Mouse (Mus musculus) forebrain, postnatal 0 days (tissue): ENCODE data around the gene Ahdc1. TPM values are rescaled to one million over a fixed set of nuclear protein-coding genes. Genes with fewer than 3 reads are reported as not detected.

Experiments
- ATAC-seq: fragments of 200-750 bp; cut with Nextera tagmentation; 2 replicates; pipeline ENCODE4 v1.8.0; 2017; ENCODE audit warnings: mild to moderate bottlenecking, moderate library complexity
- DNase-seq: peaks from one replicate; pipeline ENCODE4 v3.0.0-alpha.2; 2015
- H3K27ac ChIP-seq: fragments of 300-500 bp; sonication (generic); 2 replicates; pipeline ENCODE4 v1.5.1; 2014; ENCODE audit warnings: low read depth, mild to moderate bottlenecking, antibody characterized with exemption, low read length, moderate library complexity, mixed read lengths
- H3K27me3 ChIP-seq: fragments of 300-500 bp; sonication (generic); 2 replicates; pipeline ENCODE4 v1.6.1; 2014; ENCODE audit warnings: mild to moderate bottlenecking, low read length, mixed read lengths; ENCODE audit not compliant: insufficient read depth
- H3K36me3 ChIP-seq: fragments of 300-500 bp; sonication (generic); 2 replicates; pipeline ENCODE4 v1.6.1; 2014; ENCODE audit warnings: mild to moderate bottlenecking, moderate library complexity; ENCODE audit not compliant: insufficient read depth
- H3K4me1 ChIP-seq: fragments of 300-500 bp; sonication (generic); 2 replicates; pipeline ENCODE4 v1.6.1; 2014; ENCODE audit warnings: antibody characterized with exemption; ENCODE audit not compliant: insufficient read depth
- H3K4me2 ChIP-seq: fragments of 300-500 bp; sonication (generic); 2 replicates; pipeline ENCODE4 v1.6.1; 2014; ENCODE audit warnings: low read depth, mild to moderate bottlenecking, moderate library complexity
- H3K4me3 ChIP-seq: fragments of 300-500 bp; sonication (generic); 2 replicates; pipeline ENCODE4 v1.5.1; 2014; ENCODE audit warnings: low read depth, low read length, mixed read lengths
- H3K9ac ChIP-seq: fragments of 300-500 bp; sonication (generic); 2 replicates; pipeline ENCODE4 v1.6.1; 2014; ENCODE audit warnings: mild to moderate bottlenecking
- H3K9me3 ChIP-seq: fragments of 300-500 bp; sonication (generic); 2 replicates; pipeline ENCODE4 v1.6.1; 2016; ENCODE audit warnings: low read length
- CTCF ChIP-seq: sonication (generic); IDR thresholded peaks from 2 replicates; pipeline ENCODE4 v1.5.1; 2016; ENCODE audit warnings: antibody characterized with exemption, control low read depth, low read depth
- WGBS: fragments of 180-500 bp; shearing (Covaris S2); extraction: QIAGEN DNeasy Blood & Tissue Kit; methylation state at CpG from one replicate; pipeline ENCODE4 v1.1.7; 2014; 5-methylcytosine and 5-hydroxymethylcytosine counted together
- polyA plus RNA-seq: library from polyadenylated mRNA; unstranded; fragments of >200 nt; fragmentation: Nextera tagmentation; extraction: Ambion mirVana; gene quantifications from 2 replicates; pipeline ENCODE4 v1.2.1, GENCODE M21; 2015
- total RNA-seq: library from RNA; depleted of rRNA; stranded (reverse); fragments of >200 nt; gene quantifications from 2 replicates; pipeline ENCODE4 v1.2.3, GENCODE M21; 2014

The Ahdc1 gene
- total and polyA plus RNA-seq, 2 experiments from 2014 or later, result 8.4 to 82.4 TPM

- Histone ChIP-seq H3K4me2 (peak overlapping the region; percentile 94), H3K9me3 (no peaks in the 10 kb centered on the region), H3K27ac (peak overlapping the region; percentile 51), H3K27me3 (no peaks in the 10 kb centered on the region), H3K4me3 (peak overlapping the region; percentile 39), H3K4me1 (peaks cover 36% of the 10 kb centered on the region), H3K9ac (peak overlapping the region; percentile 59), H3K36me3 (no peaks in the 10 kb centered on the region)
- 16% methylated on average over 12 of the region's 12 CpGs for WGBS
- ATAC-seq, result peak; percentile 28; the same call in 1 of the 2 replicates
- no peak for TF ChIP-seq CTCF
- DNase-seq, result peak; percentile 57
Measured at GRCm38 (mm10) chr4:133085783-133086342, 74.8 kb downstream of the Ahdc1 start.

GRCm38 (mm10) chr4:133087177-133087714, 76.2 kb downstream of the Ahdc1 start:
- Histone ChIP-seq H3K27me3 (no peaks in the 10 kb centered on the region), H3K9me3 (no peaks in the 10 kb centered on the region), H3K27ac (0 out of 2 replicates have a peak overlapping the region, but pooled peaks have one; percentile 22), H3K36me3 (no peaks in the 10 kb centered on the region), H3K9ac (no peak overlapping the region), H3K4me3 (no peak overlapping the region), H3K4me2 (no peak overlapping the region), H3K4me1 (peaks cover 44% of the 10 kb centered on the region)
- TF ChIP-seq CTCF, result no peak
- 92% methylated on average over 6 of the region's 6 CpGs for WGBS
- ATAC-seq, result no peak
- DNase-seq, result no peak

- no peak for DNase-seq
- 0 out of 2 replicates have a peak overlapping the region, but pooled peaks have one; percentile 22 for H3K27ac ChIP-seq
- no peak for TF ChIP-seq CTCF
- no peak overlapping the region for H3K9ac ChIP-seq
- H3K4me2 ChIP-seq, result no peak overlapping the region
- ATAC-seq, result no peak
- no peaks in the 10 kb centered on the region for H3K9me3 ChIP-seq
- WGBS, result 42% methylated on average over 8 of the region's 8 CpGs
- H3K36me3 ChIP-seq, result no peaks in the 10 kb centered on the region
- H3K27me3 ChIP-seq, result no peaks in the 10 kb centered on the region
- no peak overlapping the region for H3K4me3 ChIP-seq
- peaks cover 47% of the 10 kb centered on the region for H3K4me1 ChIP-seq
Measured at GRCm38 (mm10) chr4:133087835-133088234, 76.8 kb downstream of the Ahdc1 start.

GRCm38 (mm10) chr4:133089319-133089718, 78.3 kb downstream of the Ahdc1 start:
- Histone ChIP-seq H3K9me3 (no peaks in the 10 kb centered on the region), H3K27me3 (no peaks in the 10 kb centered on the region), H3K4me2 (no peak overlapping the region), H3K4me1 (peaks cover 51% of the 10 kb centered on the region), H3K36me3 (no peaks in the 10 kb centered on the region), H3K4me3 (no peak overlapping the region), H3K9ac (no peak overlapping the region), H3K27ac (no peak overlapping the region)
- no peak for TF ChIP-seq CTCF
- WGBS, result 80% methylated on average over 9 of the region's 9 CpGs
- ATAC-seq (no peak), DNase-seq (no peak)

GRCm38 (mm10) chr4:133089802-133090201, 78.7 kb downstream of the Ahdc1 start:
- Histone ChIP-seq H3K9me3 (no peaks in the 10 kb centered on the region), H3K4me1 (peaks cover 47% of the 10 kb centered on the region), H3K4me3 (no peak overlapping the region), H3K27ac (peak overlapping the region; percentile 90), H3K9ac (peak overlapping the region; percentile 3; the same call in 1 of the 2 replicates), H3K27me3 (no peaks in the 10 kb centered on the region), H3K36me3 (no peaks in the 10 kb centered on the region), H3K4me2 (no peak overlapping the region)
- TF ChIP-seq CTCF, result no peak
- no peak for ATAC-seq
- 80% methylated on average over 4 of the region's 4 CpGs for WGBS
- DNase-seq, result no peak

- peak; percentile 58 for DNase-seq
- H3K4me3 ChIP-seq, result no peak overlapping the region
- peak; percentile 10 for ATAC-seq
- no peaks in the 10 kb centered on the region for H3K9me3 ChIP-seq
- peak overlapping the region; percentile 3; the same call in 1 of the 2 replicates for H3K9ac ChIP-seq
- peak overlapping the region; percentile 90 for H3K27ac ChIP-seq
- no peaks in the 10 kb centered on the region for H3K36me3 ChIP-seq
- TF ChIP-seq CTCF, result no peak
- H3K4me2 ChIP-seq, result peak overlapping the region; percentile 1
- WGBS, result 22% methylated on average over 8 of the region's 8 CpGs
- peaks cover 47% of the 10 kb centered on the region for H3K4me1 ChIP-seq
- H3K27me3 ChIP-seq, result no peaks in the 10 kb centered on the region
Measured at GRCm38 (mm10) chr4:133090276-133090719, 79.2 kb downstream of the Ahdc1 start.

GRCm38 (mm10) chr4:133090720-133091458, 79.8 kb downstream of the Ahdc1 start:
- ATAC-seq, result peak; percentile 66

More at GRCm38 (mm10) chr4:133090720-133091458, 79.8 kb downstream of the Ahdc1 start:
- no peaks in the 10 kb centered on the region for H3K36me3 ChIP-seq
- no peaks in the 10 kb centered on the region for H3K9me3 ChIP-seq
- DNase-seq, result peak; percentile 92
- no peaks in the 10 kb centered on the region for H3K27me3 ChIP-seq
- peaks cover 45% of the 10 kb centered on the region for H3K4me1 ChIP-seq
- H3K27ac ChIP-seq, result peak overlapping the region; percentile 90
- no peak overlapping the region for H3K4me3 ChIP-seq
- WGBS, result 14% methylated on average over 17 of the region's 18 CpGs
- H3K4me2 ChIP-seq, result peak overlapping the region; percentile 1; the same call in 1 of the 2 replicates
- H3K9ac ChIP-seq, result peak overlapping the region; percentile 3; the same call in 1 of the 2 replicates
- peak; percentile 17; the same call in 1 of the 2 replicates for TF ChIP-seq CTCF
